Mouse (Mus musculus) right cerebral cortex, postnatal 25 days (tissue): ENCODE measurements around the gene Sbk1.

Experiments
- DNase-seq: peaks from one replicate; pipeline ENCODE4 v3.0.0; 2022

Gene Sbk1

DNA sequence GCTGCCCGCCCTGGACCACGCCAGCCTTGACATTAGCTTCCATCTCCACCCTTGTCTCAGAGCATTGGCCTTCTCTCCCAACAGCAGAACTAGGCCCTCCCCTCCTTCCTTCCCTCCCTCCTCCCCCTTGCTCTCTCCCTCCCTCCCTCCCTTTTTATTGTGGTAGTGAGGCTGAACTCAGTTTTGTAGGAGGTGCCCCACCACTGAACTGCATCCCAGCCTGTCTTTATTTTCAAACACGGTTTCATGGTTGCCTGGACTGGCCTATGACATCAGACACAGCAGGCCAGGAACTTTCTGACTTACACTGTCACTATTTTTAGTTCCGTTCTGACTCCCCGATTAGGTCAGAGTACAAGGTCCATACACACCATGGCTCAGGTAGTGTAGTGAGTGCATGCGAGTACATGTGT lies 67.8 kb downstream of the Sbk1 start:
- DNase-seq, result no peak

GRCm38 (mm10) chr7:126340896-126341295 lies 68.5 kb downstream of the Sbk1 start:
- no peak for DNase-seq
